Mouse (Mus musculus) hindbrain, embryonic 14.5 days (tissue): ENCODE data around the gene D430019H16Rik. TPM values are rescaled to one million over a fixed set of nuclear protein-coding genes. Genes with fewer than 3 reads are reported as not detected.

Experiments
- ATAC-seq: fragments of 200-750 bp; cut with Nextera tagmentation; 2 replicates; pipeline ENCODE4 v1.8.0; 2017; ENCODE audit warnings: moderate number of reproducible peaks, mild to moderate bottlenecking, moderate TSS enrichment, moderate library complexity; ENCODE audit not compliant: low FRiP score
- DNase-seq: peaks from one replicate; pipeline ENCODE4 v3.0.0-alpha.2; 2015; ENCODE audit warnings: low spot score
- H3K27ac ChIP-seq: fragments of 300-500 bp; sonication (generic); 2 replicates; pipeline ENCODE4 v1.5.1; 2014; ENCODE audit warnings: mild to moderate bottlenecking, moderate library complexity
- H3K27me3 ChIP-seq: fragments of 300-500 bp; sonication (generic); 2 replicates; pipeline ENCODE4 v1.6.1; 2014; ENCODE audit warnings: mild to moderate bottlenecking, low read length, mixed read lengths; ENCODE audit not compliant: control insufficient read depth, insufficient read depth
- H3K36me3 ChIP-seq: fragments of 300-500 bp; sonication (generic); replicated peaks from 2 replicates; pipeline ENCODE4 v1.6.1; 2014; ENCODE audit not compliant: control insufficient read depth, insufficient read depth
- H3K4me1 ChIP-seq: fragments of 300-500 bp; sonication (generic); replicated peaks from 2 replicates; pipeline ENCODE4 v1.6.1; 2014; ENCODE audit warnings: antibody characterized with exemption, low read length, mixed read lengths; ENCODE audit not compliant: control insufficient read depth, insufficient read depth
- H3K4me2 ChIP-seq: fragments of 300-500 bp; sonication (generic); replicated peaks from 2 replicates; pipeline ENCODE4 v1.6.1; 2014; ENCODE audit warnings: mild to moderate bottlenecking, moderate library complexity
- H3K4me3 ChIP-seq: fragments of 300-500 bp; sonication (generic); replicated peaks from 2 replicates; pipeline ENCODE4 v1.5.1; 2014; ENCODE audit warnings: mild to moderate bottlenecking, low read length
- H3K9ac ChIP-seq: fragments of 300-500 bp; sonication (generic); 2 replicates; pipeline ENCODE4 v1.6.1; 2014
- H3K9me3 ChIP-seq: fragments of 300-500 bp; sonication (generic); 2 replicates; pipeline ENCODE4 v1.6.1; 2016; ENCODE audit warnings: low read length; ENCODE audit not compliant: control insufficient read depth
- WGBS: fragments of 180-500 bp; shearing (Covaris S2); extraction: QIAGEN DNeasy Blood & Tissue Kit; methylation state at CpG from one replicate; pipeline ENCODE4 v1.1.7; 2014; 5-methylcytosine and 5-hydroxymethylcytosine counted together
- polyA plus RNA-seq: library from polyadenylated mRNA; unstranded; fragments of >200 nt; fragmentation: Nextera tagmentation; extraction: Ambion mirVana; gene quantifications from 2 replicates; pipeline ENCODE4 v1.2.1, GENCODE M21; 2014

Gene D430019H16Rik
- polyA plus RNA-seq, 1 experiment from 2014 or later: 22.2 TPM

DNA sequence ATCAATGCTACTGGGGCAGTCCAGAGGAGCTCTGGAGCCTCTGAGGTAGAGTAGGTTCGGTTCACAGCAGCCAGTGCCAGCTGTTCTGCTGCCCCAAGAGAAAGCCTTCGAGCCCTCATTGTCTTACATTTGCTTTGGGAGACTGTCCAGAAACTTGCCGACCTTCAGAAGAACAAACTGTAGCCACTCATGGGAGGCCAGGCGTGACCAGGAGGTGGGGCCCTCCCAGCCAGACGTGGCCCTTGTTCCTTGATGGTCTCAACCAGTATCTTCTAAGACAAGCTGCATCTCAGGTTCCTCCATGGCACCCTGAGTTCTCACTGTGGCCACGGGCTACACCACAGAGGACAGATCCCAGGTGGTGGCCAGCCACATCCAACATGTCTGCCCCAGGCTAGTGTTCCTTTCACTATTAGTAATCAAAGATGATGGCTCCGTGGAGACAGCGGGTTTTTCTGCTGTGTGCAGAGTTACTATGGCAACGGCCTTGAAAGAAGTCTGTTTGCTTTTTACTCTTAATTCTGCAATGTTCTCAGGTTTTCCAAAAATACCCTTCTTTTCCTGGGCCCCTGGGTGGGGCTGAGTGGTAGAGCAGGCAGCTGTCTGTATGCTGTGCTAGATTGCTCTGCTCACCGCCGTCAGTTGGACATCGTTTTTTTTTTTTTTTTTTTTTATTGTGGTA lies 21.7 kb downstream of the D430019H16Rik start:
- Histone ChIP-seq H3K27me3 (no peaks in the 10 kb centered on the region), H3K27ac (peak overlapping the region; percentile 79), H3K36me3 (0 out of 2 replicates have a peak, but pooled peaks cover 12% of the 10 kb centered on the region), H3K4me2 (0 out of 2 replicates have a peak overlapping the region, but pooled peaks have one; percentile 15), H3K9ac (no peak overlapping the region), H3K4me1 (peaks cover 22% of the 10 kb centered on the region), H3K9me3 (no peaks in the 10 kb centered on the region), H3K4me3 (no peak overlapping the region)
- ATAC-seq (peak; percentile 57; the same call in 1 of the 2 replicates), DNase-seq (peak; percentile 52)
- WGBS: 47% methylated on average over 12 of the region's 12 CpGs

DNA sequence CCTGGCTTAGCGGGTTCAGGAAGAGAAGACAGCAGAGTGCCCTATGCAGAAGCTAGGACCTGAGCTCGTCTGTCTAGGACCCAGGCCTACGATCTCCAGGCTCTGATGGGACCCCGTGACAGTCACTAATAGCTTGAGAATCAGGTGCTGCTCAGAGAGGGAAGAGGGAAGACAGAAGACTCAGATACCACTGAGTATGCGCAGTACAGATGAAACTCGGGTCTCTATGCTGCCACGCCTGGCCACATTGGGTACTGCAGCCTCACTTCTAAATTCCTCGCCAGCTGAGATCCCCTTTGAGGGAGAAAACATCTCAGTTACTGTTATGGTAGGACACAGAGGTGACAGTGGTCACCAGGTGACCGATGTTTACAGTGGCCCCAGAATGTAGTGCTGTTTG lies 22.8 kb downstream of the D430019H16Rik start:
- H3K4me3 ChIP-seq: no peak overlapping the region
- 0 out of 2 replicates have a peak, but pooled peaks cover 12% of the 10 kb centered on the region for H3K36me3 ChIP-seq
- no peak overlapping the region for H3K9ac ChIP-seq
- DNase-seq: peak; percentile 73
- no peaks in the 10 kb centered on the region for H3K9me3 ChIP-seq
- 44% methylated on average over 9 of the region's 9 CpGs for WGBS
- no peaks in the 10 kb centered on the region for H3K27me3 ChIP-seq
- H3K4me2 ChIP-seq: no peak overlapping the region
- peak overlapping the region; percentile 79 for H3K27ac ChIP-seq
- peak; percentile 38; the same call in 1 of the 2 replicates for ATAC-seq
- peaks cover 22% of the 10 kb centered on the region for H3K4me1 ChIP-seq

DNA sequence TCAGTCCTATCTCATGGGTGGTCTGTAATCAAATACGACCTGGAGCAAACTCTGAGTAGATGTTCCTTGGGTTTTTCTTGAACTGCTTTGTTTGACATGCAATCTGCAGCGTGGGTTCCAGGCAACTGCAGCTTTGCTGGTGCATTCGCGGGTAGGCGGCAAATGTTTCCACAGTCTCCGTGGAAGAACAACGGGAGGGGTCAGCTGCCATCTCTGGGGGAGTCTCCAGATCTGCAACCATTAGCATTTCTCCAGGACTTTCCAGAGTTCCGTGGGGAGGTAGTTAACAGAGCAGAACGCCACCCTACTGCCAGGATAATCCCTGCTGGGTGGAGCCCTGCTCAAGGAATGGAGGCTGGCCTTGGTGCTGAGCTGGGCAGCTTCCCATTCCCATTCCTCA lies 23.3 kb downstream of the D430019H16Rik start:
- H3K9ac ChIP-seq: no peak overlapping the region
- DNase-seq (no peak), ATAC-seq (no peak)
- H3K4me3 ChIP-seq: no peak overlapping the region
- WGBS: 72% methylated on average over 9 of the region's 9 CpGs
- H3K27ac ChIP-seq: no peak overlapping the region
- no peak overlapping the region for H3K4me2 ChIP-seq
- H3K27me3 ChIP-seq: no peaks in the 10 kb centered on the region
- no peaks in the 10 kb centered on the region for H3K9me3 ChIP-seq
- peaks cover 22% of the 10 kb centered on the region for H3K4me1 ChIP-seq
- 0 out of 2 replicates have a peak, but pooled peaks cover 12% of the 10 kb centered on the region for H3K36me3 ChIP-seq

DNA sequence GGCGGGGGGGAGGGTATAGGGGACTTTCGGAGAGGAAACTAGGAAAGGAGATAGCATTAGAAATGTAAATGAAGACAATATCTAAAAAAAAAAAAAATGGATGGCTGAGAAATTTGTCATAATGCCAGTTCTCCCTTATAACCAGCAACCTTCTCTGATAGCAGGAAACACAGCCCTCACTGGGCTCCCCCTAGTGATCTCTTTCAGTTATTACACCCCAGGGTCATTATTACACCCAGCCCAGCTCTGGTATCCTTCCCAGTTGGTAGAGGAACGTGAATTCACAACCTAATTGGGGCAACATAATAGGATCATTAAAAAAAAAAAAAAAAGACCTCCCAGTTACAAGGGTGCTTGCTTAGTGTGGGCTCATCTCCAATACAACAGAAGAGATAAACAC lies 29.8 kb downstream of the D430019H16Rik start:
- Histone ChIP-seq H3K27ac (no peak overlapping the region), H3K4me2 (no peak overlapping the region), H3K27me3 (no peaks in the 10 kb centered on the region), H3K9me3 (no peaks in the 10 kb centered on the region), H3K4me3 (no peak overlapping the region), H3K36me3 (peaks cover 13% of the 10 kb centered on the region), H3K9ac (no peak overlapping the region), H3K4me1 (0 out of 2 replicates have a peak, but pooled peaks cover 3% of the 10 kb centered on the region)
- peak; percentile 62 for DNase-seq
- WGBS: 64% methylated on average over 3 of the region's 3 CpGs
- ATAC-seq: no peak

DNA sequence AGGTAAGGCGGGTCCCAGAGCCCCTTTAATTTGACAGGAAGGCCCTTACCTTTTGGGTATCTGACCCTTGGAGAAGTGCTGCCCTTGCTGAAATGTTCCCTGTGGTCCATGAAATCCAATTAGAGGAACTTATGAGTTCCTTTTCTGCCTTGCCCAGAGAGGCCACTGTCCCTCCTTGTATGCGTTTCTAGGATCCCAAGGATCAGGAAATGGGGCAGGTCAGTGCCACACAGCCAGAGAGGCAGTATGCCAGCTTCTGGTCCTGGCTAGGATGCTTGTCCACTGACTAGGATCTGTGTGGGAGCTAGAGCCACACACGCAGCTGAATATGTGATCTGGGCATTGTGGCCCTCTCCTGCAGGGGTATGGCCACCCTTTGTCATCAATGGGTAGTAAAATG lies 36.6 kb downstream of the D430019H16Rik start:
- Histone ChIP-seq H3K27ac (no peak overlapping the region), H3K4me3 (no peak overlapping the region), H3K27me3 (no peaks in the 10 kb centered on the region), H3K9me3 (no peaks in the 10 kb centered on the region), H3K4me2 (no peak overlapping the region), H3K9ac (no peak overlapping the region), H3K4me1 (no peaks in the 10 kb centered on the region), H3K36me3 (peaks cover 41% of the 10 kb centered on the region)
- ATAC-seq: no peak
- WGBS: 90% methylated on average over 3 of the region's 3 CpGs
- no peak for DNase-seq

DNA sequence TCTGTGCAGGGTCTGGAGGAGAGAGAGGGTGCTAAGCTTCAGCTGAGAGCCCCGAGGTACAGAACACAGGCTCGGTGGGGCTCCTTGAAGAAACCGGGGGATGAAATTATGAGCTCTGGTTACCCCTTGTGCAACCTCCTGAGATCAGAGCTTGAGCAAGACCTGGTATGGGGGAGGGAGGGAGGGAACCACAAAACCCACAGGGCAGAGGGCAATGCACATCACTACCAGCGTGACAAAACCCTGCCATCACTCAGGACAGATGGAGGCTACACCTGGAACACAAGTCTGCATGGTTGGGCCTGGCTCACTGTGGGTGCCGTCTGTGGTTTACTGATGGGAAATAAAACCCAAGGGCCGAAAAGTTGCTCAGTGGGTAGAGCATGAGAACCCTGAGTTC lies 37.1 kb downstream of the D430019H16Rik start:
- ATAC-seq: no peak
- Histone ChIP-seq H3K9ac (no peak overlapping the region), H3K27ac (no peak overlapping the region), H3K4me3 (no peak overlapping the region), H3K4me2 (no peak overlapping the region), H3K4me1 (no peaks in the 10 kb centered on the region), H3K36me3 (peaks cover 41% of the 10 kb centered on the region), H3K9me3 (no peaks in the 10 kb centered on the region), H3K27me3 (no peaks in the 10 kb centered on the region)
- DNase-seq: no peak
- WGBS: 94% methylated on average over 6 of the region's 6 CpGs

DNA sequence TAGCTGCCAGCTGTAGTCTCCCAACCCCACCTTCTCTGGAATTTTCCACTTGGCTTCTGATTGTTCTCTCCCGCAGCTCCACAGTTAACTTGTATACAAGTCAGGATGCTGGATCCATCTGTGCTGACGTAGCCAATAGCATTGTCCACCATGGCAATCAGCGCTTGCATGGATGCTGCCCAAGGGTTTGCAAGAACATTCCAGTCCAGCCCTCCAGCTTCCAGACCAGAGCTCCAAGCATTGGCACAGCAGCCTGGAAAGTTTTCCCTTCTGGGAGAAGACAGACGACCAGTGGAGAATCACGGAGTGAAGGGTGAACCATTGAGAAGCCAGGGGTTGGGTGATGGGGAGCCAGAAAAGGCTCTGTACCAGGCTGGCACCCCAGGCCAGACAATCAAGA lies 41.1 kb downstream of the D430019H16Rik start:
- no peak overlapping the region for H3K4me2 ChIP-seq
- H3K4me3 ChIP-seq: no peak overlapping the region
- H3K27me3 ChIP-seq: no peaks in the 10 kb centered on the region
- H3K36me3 ChIP-seq: peaks cover 15% of the 10 kb centered on the region; the same call in 1 of the 2 replicates
- 82% methylated on average over 5 of the region's 5 CpGs for WGBS
- H3K4me1 ChIP-seq: no peaks in the 10 kb centered on the region
- no peak for ATAC-seq
- H3K9ac ChIP-seq: no peak overlapping the region
- DNase-seq: no peak
- H3K27ac ChIP-seq: no peak overlapping the region
- H3K9me3 ChIP-seq: no peaks in the 10 kb centered on the region

DNA sequence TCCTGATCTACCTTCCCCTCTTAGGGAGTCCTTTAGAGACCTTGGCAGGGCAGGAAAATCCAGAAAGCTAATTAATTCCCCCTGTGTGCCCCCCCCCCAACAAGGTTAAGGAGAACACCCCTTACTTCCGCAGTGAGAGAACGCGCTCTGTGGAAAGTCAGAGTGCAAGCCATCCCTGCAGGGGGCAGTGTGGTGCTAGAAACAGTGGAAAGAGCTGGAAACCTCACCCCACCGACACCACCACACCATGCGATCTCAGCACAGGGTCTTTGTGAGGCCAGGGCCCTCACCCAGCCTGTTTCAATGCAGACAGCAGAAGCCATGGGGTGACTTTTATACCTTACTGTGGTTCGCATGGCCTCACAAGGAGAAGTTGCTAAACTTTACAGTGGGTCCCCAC lies 44.2 kb downstream of the D430019H16Rik start:
- Histone ChIP-seq H3K4me1 (no peaks in the 10 kb centered on the region; the same call in 1 of the 2 replicates), H3K27me3 (no peaks in the 10 kb centered on the region), H3K4me3 (no peak overlapping the region), H3K4me2 (no peak overlapping the region), H3K36me3 (no peaks in the 10 kb centered on the region), H3K27ac (no peak overlapping the region), H3K9me3 (no peaks in the 10 kb centered on the region), H3K9ac (no peak overlapping the region)
- ATAC-seq (peak; percentile 64; the same call in 1 of the 2 replicates), DNase-seq (peak; percentile 80)
- WGBS: 13% methylated on average over 6 of the region's 6 CpGs

DNA sequence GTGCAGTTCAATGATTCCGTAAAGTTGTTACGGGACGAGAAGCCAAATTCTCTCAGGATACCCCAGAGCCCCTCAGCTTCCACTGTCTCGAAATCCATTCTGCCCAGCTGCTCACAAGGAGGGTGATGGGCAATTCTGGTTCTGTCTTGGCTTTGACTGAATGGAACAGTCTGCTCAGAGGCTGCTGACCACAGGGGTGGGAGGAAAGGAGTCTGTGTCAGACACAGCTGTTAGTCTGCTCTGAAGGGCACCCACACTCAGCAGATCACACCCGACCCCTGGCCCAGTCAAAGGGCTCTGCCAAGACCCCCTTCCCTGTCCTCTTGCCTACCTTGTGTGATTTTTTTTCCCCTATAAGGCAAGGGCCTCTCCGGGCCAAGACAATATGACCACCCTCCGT lies 44.8 kb downstream of the D430019H16Rik start:
- WGBS: 85% methylated on average over 7 of the region's 7 CpGs
- no peak for DNase-seq
- Histone ChIP-seq H3K27me3 (no peaks in the 10 kb centered on the region), H3K27ac (no peak overlapping the region), H3K9me3 (no peaks in the 10 kb centered on the region), H3K4me3 (no peak overlapping the region), H3K4me1 (no peaks in the 10 kb centered on the region; the same call in 1 of the 2 replicates), H3K9ac (no peak overlapping the region), H3K36me3 (no peaks in the 10 kb centered on the region), H3K4me2 (no peak overlapping the region)
- no peak for ATAC-seq
